Mouse (Mus musculus) heart, adult 11 months (tissue): Measurements from ENCODE around the gene Mtch1.
"Not testable (repeated sequence)": the region's sequence is repeated elsewhere in the genome, so short reads cannot be mapped to it uniquely, and the experiment has no call there.

Source experiments
- DNase-seq: peaks from one replicate; pipeline ENCODE4 v3.0.0; 2022

Gene Mtch1

GRCm38 (mm10) chr17:29360761-29361221 is 13.1 kb upstream of the Mtch1 start, which contains the start of gene Fgd2:
Fgd2 (plus strand) TSS chr17:29360914.
- peak; percentile 96 for DNase-seq

- DNase-seq = peak; percentile 86
Observed at GRCm38 (mm10) chr17:29358928-29359327, 11.2 kb upstream of the Mtch1 start.

- no peak for DNase-seq
Observed at GRCm38 (mm10) chr17:29356882-29357281, 9.1 kb upstream of the Mtch1 start.

GRCm38 (mm10) chr17:29356479-29356856 is 8.7 kb upstream of the Mtch1 start:
- peak; percentile 99 for DNase-seq

- DNase-seq = peak; percentile 98
Observed at GRCm38 (mm10) chr17:29355841-29356478, 8.2 kb upstream of the Mtch1 start.

GRCm38 (mm10) chr17:29355461-29355840 is 7.7 kb upstream of the Mtch1 start:
- DNase-seq = no peak

GRCm38 (mm10) chr17:29351056-29351455 is 3.3 kb upstream of the Mtch1 start:
- not testable (repeated sequence) for DNase-seq

- DNase-seq = no peak
Observed at GRCm38 (mm10) chr17:29348996-29349395, 1.3 kb upstream of the Mtch1 start.

GRCm38 (mm10) chr17:29347126-29347644 is 549 bp downstream of the Mtch1 start:
- peak; percentile 95 for DNase-seq

GRCm38 (mm10) chr17:29346496-29347125 is 1.1 kb downstream of the Mtch1 start:
- DNase-seq = peak; percentile 97

GRCm38 (mm10) chr17:29345272-29345671 is 2.5 kb downstream of the Mtch1 start:
- peak; percentile 91 for DNase-seq

GRCm38 (mm10) chr17:29343241-29343640 is 4.5 kb downstream of the Mtch1 start:
- peak; percentile 85 for DNase-seq

- peak; percentile 98 for DNase-seq
Observed at GRCm38 (mm10) chr17:29342010-29342910, 5.5 kb downstream of the Mtch1 start.

- peak; percentile 97 for DNase-seq
Observed at GRCm38 (mm10) chr17:29341591-29342003, 6.1 kb downstream of the Mtch1 start.

GRCm38 (mm10) chr17:29340406-29341261 is 7.1 kb downstream of the Mtch1 start:
- DNase-seq = peak; percentile 98

GRCm38 (mm10) chr17:29339170-29339768 is 8.5 kb downstream of the Mtch1 start:
- peak; percentile 97 for DNase-seq

- DNase-seq = peak; percentile 91
Observed at GRCm38 (mm10) chr17:29337979-29338823, 9.5 kb downstream of the Mtch1 start.

GRCm38 (mm10) chr17:29336266-29336990 is 11.3 kb downstream of the Mtch1 start:
- DNase-seq = peak; percentile 90

- DNase-seq = peak; percentile 93
Observed at GRCm38 (mm10) chr17:29332186-29332685, 15.5 kb downstream of the Mtch1 start.
